Mouse (Mus musculus): ENCODE data around the gene Supv3l1. TPM values are rescaled to one million over a fixed set of nuclear protein-coding genes. Genes with fewer than 3 reads are reported as not detected.
"Not testable (repeated sequence)": the region's sequence is repeated elsewhere in the genome, so short reads cannot be mapped to it uniquely, and the experiment has no call there.

Supv3l1 gene
- polyA plus RNA-seq (2015; fragmentation: Nextera tagmentation; extraction: Ambion mirVana), result 25.3 and 26.2 TPM in 2 replicates

DNA sequence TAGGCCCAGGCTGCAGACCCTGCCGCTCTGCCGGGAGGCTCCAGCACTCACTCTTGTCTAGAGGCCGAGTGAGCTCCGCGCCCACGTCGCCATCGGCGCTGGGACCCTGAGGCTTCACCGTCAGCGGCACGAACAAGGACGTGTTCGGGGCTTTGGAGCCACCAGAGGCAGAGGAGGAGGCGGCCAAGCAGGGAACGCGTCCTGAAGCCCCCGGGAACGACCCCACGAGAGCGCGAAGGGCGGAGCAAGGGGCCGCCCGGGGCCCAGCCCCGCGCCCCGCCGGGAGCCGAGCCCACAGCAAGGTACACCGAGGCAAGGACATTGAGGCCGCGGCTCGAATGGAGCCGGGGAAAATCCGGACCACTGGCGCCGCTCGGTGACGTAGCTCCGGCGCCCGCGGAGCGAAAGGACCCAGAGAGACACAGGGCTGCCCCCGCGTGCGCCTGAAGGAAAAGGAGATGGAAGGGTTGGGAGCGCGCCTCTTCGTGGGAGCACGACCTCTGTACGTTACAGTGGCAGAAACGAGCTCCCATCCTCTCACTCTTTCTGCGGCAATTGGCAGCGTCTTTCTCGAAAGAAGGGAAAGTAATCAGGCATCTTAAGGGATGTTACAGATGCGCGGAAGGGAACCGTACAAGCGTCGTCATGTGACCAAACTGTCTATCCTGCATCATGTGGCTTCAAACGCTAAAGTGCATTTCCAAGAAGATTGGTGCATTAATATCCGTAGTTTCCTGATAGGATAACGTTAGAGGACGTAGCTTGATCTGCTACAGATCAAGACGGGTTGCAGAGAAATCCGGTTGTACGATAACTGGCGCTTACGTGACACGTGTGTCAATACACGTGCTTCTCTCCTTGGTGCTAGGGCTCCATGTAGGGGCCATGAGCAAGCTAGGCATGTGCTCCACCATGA is at the start of gene Supv3l1, which contains the start of gene 4930507D05Rik:
Gene Supv3l1, minus strand, starts transcription at position 375 of the 916 bp plus-strand sequence.
Gene 4930507D05Rik, plus strand, starts transcription at position 126 of the 916 bp plus-strand sequence.
- Histone ChIP-seq H3K9me3 (no peaks in the 10 kb centered on the region), H3K4me2 (peak within 1 kb of the TSS; percentile 74), H3K4me3 (peak within 1 kb of the TSS; percentile 98), H3K27me3 (no peaks in the 10 kb centered on the region), H3K9ac (peak within 1 kb of the TSS; percentile 98), H3K27ac (peak within 1 kb of the TSS; percentile 87), H3K4me1 (peaks cover 15% of the 10 kb centered on the region), H3K36me3 (peaks cover 28% of the 10 kb centered on the region)
- peak; percentile 83 for ATAC-seq (ENCODE audit: insufficient number of reproducible peaks, insufficient read depth, low FRiP score, low TSS enrichment, low read depth)
- WGBS, result under 1% methylated on average over 73 of the region's 73 CpGs

DNA sequence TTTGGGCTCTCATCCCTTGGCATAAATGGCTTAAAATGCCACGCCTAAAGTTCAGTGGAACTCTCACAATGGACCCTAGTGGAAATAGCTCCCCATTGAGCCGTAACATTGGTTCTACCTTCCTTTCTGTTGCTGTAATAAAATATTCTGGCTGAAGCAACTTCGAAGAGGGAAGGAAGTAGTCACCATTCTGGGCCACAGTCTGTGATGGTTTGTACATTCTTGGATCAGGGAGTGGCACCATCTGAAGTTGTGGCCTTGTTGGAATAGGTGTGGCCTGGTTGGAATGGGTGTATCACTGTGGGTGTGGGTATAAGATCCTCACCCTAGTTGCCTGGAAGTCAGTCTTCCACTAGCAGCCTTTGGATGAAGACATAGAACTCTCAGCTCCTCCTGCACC is 42.1 kb upstream of the Supv3l1 start:
- not testable (repeated sequence) for H3K4me2 ChIP-seq; H3K36me3 ChIP-seq; H3K27ac ChIP-seq; H3K4me1 ChIP-seq; H3K4me3 ChIP-seq; ATAC-seq (ENCODE audit: insufficient number of reproducible peaks, insufficient read depth, low FRiP score, low TSS enrichment, low read depth); H3K9me3 ChIP-seq; H3K27me3 ChIP-seq; H3K9ac ChIP-seq
- WGBS, result 83% methylated on average over 3 of the region's 3 CpGs

DNA sequence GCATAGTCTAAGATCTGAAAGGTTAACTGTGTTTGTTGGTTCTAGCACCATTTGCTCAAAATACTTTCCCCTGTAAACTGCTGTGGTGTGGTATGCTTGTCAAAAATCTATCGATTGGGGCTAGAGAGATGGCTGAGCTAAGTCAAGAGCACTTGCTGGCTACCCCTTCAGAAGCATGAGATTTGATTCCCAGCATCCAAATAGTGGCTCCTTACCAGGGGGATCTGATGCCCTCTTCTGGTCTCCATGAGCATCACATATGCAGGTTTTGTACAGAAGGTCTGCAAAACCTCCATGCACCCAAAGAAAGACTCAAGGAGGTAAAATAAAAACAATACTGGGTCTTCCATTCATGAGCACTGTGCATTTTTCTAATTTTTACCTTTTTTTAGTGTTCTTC is 38.7 kb upstream of the Supv3l1 start:
- H3K4me2 ChIP-seq, result no peak overlapping the region
- no peaks in the 10 kb centered on the region for H3K27me3 ChIP-seq
- no peaks in the 10 kb centered on the region for H3K9me3 ChIP-seq
- no peak overlapping the region for H3K9ac ChIP-seq
- WGBS, result 14% methylated on average over 1 of the region's 1 CpGs
- H3K4me3 ChIP-seq, result no peak overlapping the region
- no peak for ATAC-seq (ENCODE audit: insufficient number of reproducible peaks, insufficient read depth, low FRiP score, low TSS enrichment, low read depth)
- H3K4me1 ChIP-seq, result peaks cover 9% of the 10 kb centered on the region
- no peaks in the 10 kb centered on the region for H3K36me3 ChIP-seq
- no peak overlapping the region for H3K27ac ChIP-seq

DNA sequence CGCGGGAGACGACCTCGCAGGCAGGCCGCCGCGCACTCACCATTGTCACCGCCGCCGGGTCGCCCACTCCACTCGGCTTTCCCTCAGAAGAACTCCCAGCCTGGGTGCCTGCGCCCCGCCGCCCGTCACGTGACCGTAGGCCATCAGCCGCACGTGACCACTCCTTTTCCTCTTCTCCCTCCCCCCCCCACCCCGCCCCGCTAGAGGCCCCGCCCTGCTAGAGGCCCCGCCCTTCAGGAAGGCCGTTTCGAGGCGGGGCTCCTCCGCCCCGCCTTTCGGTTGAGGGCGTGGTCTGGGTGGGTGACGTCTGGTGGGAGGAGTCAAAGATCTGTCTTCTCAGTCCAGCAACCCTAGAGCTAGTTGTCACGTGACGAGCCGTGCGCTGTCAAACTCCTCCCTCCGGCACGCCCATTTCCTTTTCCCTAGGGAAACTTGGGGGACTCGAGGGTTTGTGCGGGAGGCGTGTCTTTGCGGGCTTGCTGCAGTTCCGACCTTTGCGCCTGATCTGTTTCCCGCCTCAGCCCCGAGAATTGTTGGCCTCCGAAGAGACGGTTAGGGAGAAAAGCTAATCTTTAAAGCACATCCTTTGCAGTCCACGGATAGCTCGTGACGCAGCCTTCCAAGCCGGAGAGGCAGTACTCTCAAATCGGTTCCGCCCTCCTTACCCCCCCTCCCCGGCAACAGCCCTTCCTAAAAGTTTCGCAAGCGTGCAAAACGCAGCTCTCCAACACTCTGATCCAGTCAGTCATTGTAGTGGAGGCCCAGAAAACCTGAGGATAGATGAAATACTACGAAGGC is 37.3 kb upstream of the Supv3l1 start, which contains the start of gene Vps26a:
Gene Vps26a, minus strand, starts transcription at position 188 of the 798 bp plus-strand sequence.
- Histone ChIP-seq H3K9me3 (no peaks in the 10 kb centered on the region), H3K4me2 (peak within 1 kb of the TSS; percentile 75), H3K27me3 (no peaks in the 10 kb centered on the region), H3K36me3 (no peaks in the 10 kb centered on the region), H3K27ac (peak within 1 kb of the TSS; percentile 73), H3K4me1 (peaks cover 9% of the 10 kb centered on the region), H3K4me3 (peak within 1 kb of the TSS; percentile 95), H3K9ac (peak within 1 kb of the TSS; percentile 94)
- under 1% methylated on average over 52 of the region's 59 CpGs for WGBS
- peak; percentile 83 for ATAC-seq (ENCODE audit: insufficient number of reproducible peaks, insufficient read depth, low FRiP score, low TSS enrichment, low read depth)

DNA sequence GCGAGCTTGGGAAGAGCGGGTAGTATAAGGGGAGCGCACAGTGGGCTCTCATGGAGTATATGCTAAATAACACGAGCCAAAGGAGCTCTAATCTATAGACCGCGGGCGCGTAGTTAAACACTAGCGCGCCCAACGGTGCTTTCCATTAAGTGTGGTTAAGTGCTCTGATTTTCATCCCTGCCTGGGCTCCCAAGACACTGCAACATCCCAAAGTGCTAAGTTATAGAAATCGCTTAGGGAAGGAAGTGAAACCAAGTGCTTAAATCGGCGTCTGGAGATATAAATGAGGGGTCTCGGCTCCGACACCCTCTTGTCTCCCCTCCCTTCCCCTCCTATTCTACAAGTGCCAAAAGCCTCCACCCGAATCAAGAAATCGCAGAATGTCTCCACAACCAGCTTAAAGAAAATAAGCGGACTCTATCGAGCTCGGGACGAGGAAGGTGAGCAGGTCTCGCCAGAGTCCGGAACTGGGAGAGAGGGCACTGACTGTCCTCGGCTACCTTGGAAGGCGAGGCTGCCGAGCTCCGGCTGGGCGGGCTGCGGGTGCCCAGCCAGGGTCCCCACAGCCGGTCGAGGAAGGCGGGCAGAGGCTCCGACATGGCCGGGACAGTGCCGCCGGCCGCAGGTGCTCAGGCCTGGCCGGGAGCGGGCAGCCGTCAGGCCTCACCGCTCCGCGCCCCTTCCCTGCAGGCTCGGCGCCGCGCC is 36.5 kb upstream of the Supv3l1 start:
- no peak; the same call in 1 of the 2 replicates for ATAC-seq (ENCODE audit: insufficient number of reproducible peaks, insufficient read depth, low FRiP score, low TSS enrichment, low read depth)
- peak overlapping the region; percentile 73 for H3K27ac ChIP-seq

DNA sequence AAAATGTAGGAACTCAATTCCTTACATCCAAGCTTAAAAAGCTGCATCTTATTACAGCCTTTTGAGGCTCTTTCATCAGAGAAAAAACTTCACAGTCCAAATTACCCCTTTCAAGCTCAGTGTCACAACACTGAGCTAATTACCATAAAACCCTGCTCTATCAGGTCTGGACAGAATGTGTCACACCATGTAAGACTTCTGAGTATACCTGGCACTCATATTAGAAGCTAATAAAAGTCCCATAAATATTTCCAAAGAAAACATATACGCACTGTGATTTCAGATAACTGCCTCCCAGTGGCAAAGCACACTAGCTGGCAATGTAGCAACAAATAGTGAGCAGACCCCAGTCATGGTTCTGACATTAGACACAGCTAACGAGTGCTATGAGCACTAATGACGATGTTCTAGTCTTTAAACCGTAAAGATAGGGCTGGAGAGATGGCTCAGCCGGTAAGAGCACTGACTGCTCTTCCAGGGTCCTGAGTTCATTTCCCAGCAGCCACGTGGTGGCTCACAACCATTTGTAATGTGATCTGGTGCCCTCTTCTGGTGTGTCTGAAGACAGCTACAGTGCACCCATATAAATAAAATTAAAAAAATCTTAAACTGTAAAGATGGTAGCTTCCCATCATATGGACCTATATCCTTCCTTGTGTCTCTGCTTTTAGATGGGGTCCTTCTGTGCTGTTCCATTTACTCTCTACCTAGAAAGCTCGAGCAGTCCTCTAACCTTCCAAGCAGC is 31.7 kb upstream of the Supv3l1 start:
- WGBS, result 64% methylated on average over 7 of the region's 7 CpGs
- Histone ChIP-seq H3K36me3 (peaks cover 13% of the 10 kb centered on the region), H3K9me3 (no peaks in the 10 kb centered on the region), H3K4me2 (no peak overlapping the region), H3K9ac (no peak overlapping the region), H3K4me1 (peaks cover 4% of the 10 kb centered on the region), H3K27ac (no peak overlapping the region), H3K4me3 (no peak overlapping the region), H3K27me3 (no peaks in the 10 kb centered on the region)
- ATAC-seq (ENCODE audit: insufficient number of reproducible peaks, insufficient read depth, low FRiP score, low TSS enrichment, low read depth), result no peak

More for the DNA sequence above, 36.5 kb upstream of the Supv3l1 start:
- H3K4me3 ChIP-seq, result peak overlapping the region; percentile 95
- no peaks in the 10 kb centered on the region for H3K36me3 ChIP-seq
- no peaks in the 10 kb centered on the region for H3K9me3 ChIP-seq
- peak overlapping the region; percentile 75 for H3K4me2 ChIP-seq
- H3K4me1 ChIP-seq, result peaks cover 9% of the 10 kb centered on the region
- H3K27me3 ChIP-seq, result no peaks in the 10 kb centered on the region
- H3K9ac ChIP-seq, result peak overlapping the region; percentile 94
- WGBS, result under 1% methylated on average over 42 of the region's 48 CpGs

DNA sequence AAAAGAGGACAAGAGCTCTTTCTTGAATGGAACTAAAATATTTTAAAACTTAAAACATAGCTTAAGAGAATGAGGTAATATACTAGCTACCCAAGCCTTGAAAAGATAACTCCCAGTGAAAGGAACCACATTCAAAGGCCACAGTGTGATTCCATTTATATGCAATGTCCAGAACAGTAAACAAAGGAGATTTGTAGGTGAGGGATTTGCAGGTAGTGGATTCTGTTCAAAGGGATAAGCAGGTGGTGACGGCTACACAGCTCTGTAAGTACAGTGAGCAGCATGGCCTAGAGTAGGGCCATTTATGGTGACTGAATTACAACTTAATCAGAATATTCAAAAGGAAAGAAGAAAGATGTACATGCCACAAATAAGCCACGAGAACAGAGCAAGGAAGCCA is 27.4 kb upstream of the Supv3l1 start:
- Histone ChIP-seq H3K9me3 (no peaks in the 10 kb centered on the region), H3K36me3 (peaks cover 18% of the 10 kb centered on the region), H3K27me3 (no peaks in the 10 kb centered on the region), H3K4me2 (no peak overlapping the region), H3K4me1 (no peaks in the 10 kb centered on the region), H3K9ac (no peak overlapping the region), H3K4me3 (no peak overlapping the region), H3K27ac (no peak overlapping the region)
- 84% methylated on average over 2 of the region's 2 CpGs for WGBS
- ATAC-seq (ENCODE audit: insufficient number of reproducible peaks, insufficient read depth, low FRiP score, low TSS enrichment, low read depth), result no peak

DNA sequence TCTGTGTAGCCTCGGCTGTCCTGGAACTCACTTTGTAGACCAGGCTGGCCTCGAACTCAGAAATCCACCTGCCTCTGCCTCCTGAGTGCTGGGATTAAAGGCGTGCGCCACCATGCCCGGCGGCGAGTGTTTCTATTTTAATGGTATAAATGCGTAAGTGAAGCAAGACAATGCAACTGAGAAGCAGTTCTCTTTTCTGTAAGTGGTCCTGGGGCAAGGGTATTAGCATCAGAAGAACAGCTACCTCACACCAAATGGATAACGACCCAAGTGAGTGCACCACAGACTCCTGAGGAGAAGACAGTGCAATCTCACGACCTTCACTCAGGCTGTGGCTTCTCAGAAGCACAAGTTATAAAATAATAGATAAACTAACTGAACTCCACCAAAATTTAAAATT is 25.4 kb upstream of the Supv3l1 start:
- Histone ChIP-seq H3K27me3 (no peaks in the 10 kb centered on the region), H3K9ac (no peak overlapping the region), H3K36me3 (peaks cover 18% of the 10 kb centered on the region), H3K9me3 (no peaks in the 10 kb centered on the region), H3K4me1 (no peaks in the 10 kb centered on the region), H3K27ac (no peak overlapping the region), H3K4me2 (no peak overlapping the region), H3K4me3 (no peak overlapping the region)
- no peak for ATAC-seq (ENCODE audit: insufficient number of reproducible peaks, insufficient read depth, low FRiP score, low TSS enrichment, low read depth)
- 92% methylated on average over 10 of the region's 10 CpGs for WGBS

DNA sequence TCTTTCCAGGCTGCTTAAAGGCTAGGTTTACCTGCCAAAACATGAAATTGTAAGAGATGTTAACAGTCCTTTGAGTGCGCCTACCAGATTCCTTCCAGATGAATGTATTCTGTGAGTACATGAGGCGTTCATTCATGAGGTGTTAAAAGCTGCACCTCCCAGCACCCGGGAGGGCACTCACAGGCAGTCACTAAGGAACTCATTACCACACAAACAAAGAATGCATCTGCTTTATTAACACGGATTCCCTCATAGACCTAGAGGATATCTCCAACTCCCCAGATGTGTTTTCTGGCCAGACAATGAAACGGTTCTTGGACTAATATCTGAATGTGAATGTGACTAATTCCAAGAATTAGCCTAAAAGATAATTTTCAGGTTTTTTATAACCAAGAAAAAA is 21.6 kb upstream of the Supv3l1 start:
- Histone ChIP-seq H3K36me3 (peaks cover 7% of the 10 kb centered on the region; the same call in 1 of the 2 replicates), H3K9me3 (no peaks in the 10 kb centered on the region), H3K4me1 (no peaks in the 10 kb centered on the region), H3K4me3 (no peak overlapping the region), H3K27me3 (no peaks in the 10 kb centered on the region), H3K9ac (no peak overlapping the region), H3K27ac (no peak overlapping the region), H3K4me2 (no peak overlapping the region)
- WGBS, result 81% methylated on average over 5 of the region's 5 CpGs
- ATAC-seq (ENCODE audit: insufficient number of reproducible peaks, insufficient read depth, low FRiP score, low TSS enrichment, low read depth), result no peak

DNA sequence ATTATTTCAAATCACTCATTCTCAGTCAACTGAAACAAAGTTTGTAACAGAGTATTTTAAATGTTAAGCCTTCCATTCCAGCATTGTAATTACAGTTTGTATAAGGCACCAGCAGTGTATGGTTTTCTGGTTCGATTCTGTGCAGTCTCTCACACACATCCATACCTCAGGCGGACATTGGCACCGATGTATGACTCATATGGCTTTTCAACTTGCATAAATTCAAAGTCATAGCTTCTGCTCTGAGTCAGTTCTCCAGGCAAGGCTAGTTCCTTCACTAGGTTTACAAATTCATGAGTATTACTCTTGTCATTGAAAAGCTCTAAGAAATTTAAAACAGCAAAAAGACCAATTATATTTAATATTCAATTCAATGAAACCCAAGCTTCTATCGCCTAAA is 20.2 kb upstream of the Supv3l1 start:
- H3K27ac ChIP-seq, result no peak overlapping the region
- 95% methylated on average over 4 of the region's 4 CpGs for WGBS
- H3K4me3 ChIP-seq, result no peak overlapping the region
- no peak overlapping the region for H3K4me2 ChIP-seq
- H3K4me1 ChIP-seq, result no peaks in the 10 kb centered on the region
- no peak overlapping the region for H3K9ac ChIP-seq
- H3K9me3 ChIP-seq, result no peaks in the 10 kb centered on the region
- ATAC-seq (ENCODE audit: insufficient number of reproducible peaks, insufficient read depth, low FRiP score, low TSS enrichment, low read depth), result no peak
- peaks cover 11% of the 10 kb centered on the region; the same call in 1 of the 2 replicates for H3K36me3 ChIP-seq
- H3K27me3 ChIP-seq, result no peaks in the 10 kb centered on the region
